Mouse (Mus musculus) lung, embryonic 16.5 days (tissue): ENCODE data around the gene Olfr452. TPM values are rescaled to one million over a fixed set of nuclear protein-coding genes. Genes with fewer than 3 reads are reported as not detected.

Experiments
- ATAC-seq: fragments of 200-750 bp; cut with Nextera tagmentation; 2 replicates; pipeline ENCODE4 v1.8.0; 2017; ENCODE audit warnings: low read depth, mild to moderate bottlenecking, moderate library complexity
- H3K27ac ChIP-seq: fragments of 300-500 bp; sonication (generic); 2 replicates; pipeline ENCODE4 v1.5.1; 2014; ENCODE audit warnings: mild to moderate bottlenecking, control low read depth, low read length
- H3K27me3 ChIP-seq: fragments of 300-500 bp; sonication (generic); 2 replicates; pipeline ENCODE4 v1.6.1; 2014; ENCODE audit warnings: low read depth, low read length, mixed read lengths; ENCODE audit not compliant: control insufficient read depth, insufficient read depth
- H3K36me3 ChIP-seq: fragments of 300-500 bp; sonication (generic); 2 replicates; pipeline ENCODE4 v1.6.1; 2014; ENCODE audit warnings: low read length; ENCODE audit not compliant: control insufficient read depth, insufficient read depth
- H3K4me1 ChIP-seq: fragments of 300-500 bp; sonication (generic); replicated peaks from 2 replicates; pipeline ENCODE4 v1.6.1; 2014; ENCODE audit warnings: low read length, mixed read lengths; ENCODE audit not compliant: control insufficient read depth, insufficient read depth
- H3K4me2 ChIP-seq: fragments of 300-500 bp; sonication (generic); 2 replicates; pipeline ENCODE4 v1.6.1; 2014; ENCODE audit warnings: low read depth, low read length, control low read depth
- H3K4me3 ChIP-seq: fragments of 300-500 bp; sonication (generic); 2 replicates; pipeline ENCODE4 v1.5.1; 2014; ENCODE audit warnings: mild to moderate bottlenecking, low read length, control low read depth
- H3K9ac ChIP-seq: fragments of 300-500 bp; sonication (generic); 2 replicates; pipeline ENCODE4 v1.6.1; 2014; ENCODE audit warnings: low read length, control low read depth
- H3K9me3 ChIP-seq: fragments of 300-500 bp; sonication (generic); 2 replicates; pipeline ENCODE4 v1.6.1; 2016; ENCODE audit warnings: low read length; ENCODE audit not compliant: control insufficient read depth
- WGBS: fragments of 180-500 bp; shearing (Covaris S2); extraction: QIAGEN DNeasy Blood & Tissue Kit; methylation state at CpG from one replicate; pipeline ENCODE4 v1.1.7; 2014; 5-methylcytosine and 5-hydroxymethylcytosine counted together
- polyA plus RNA-seq: library from polyadenylated mRNA; unstranded; fragments of >200 nt; fragmentation: Nextera tagmentation; extraction: Ambion mirVana; gene quantifications from 2 replicates; pipeline ENCODE4 v1.2.1, GENCODE M21; 2015

The Olfr452 gene
- polyA plus RNA-seq, 1 experiment from 2014 or later = not detected

- Histone ChIP-seq H3K9ac (no peak within 1 kb of the TSS), H3K27ac (no peak within 1 kb of the TSS), H3K9me3 (no peaks in the 10 kb centered on the region), H3K4me3 (no peak within 1 kb of the TSS), H3K4me1 (no peaks in the 10 kb centered on the region), H3K27me3 (no peaks in the 10 kb centered on the region), H3K4me2 (no peak within 1 kb of the TSS), H3K36me3 (no peaks in the 10 kb centered on the region)
- ATAC-seq = no peak
- 70% methylated on average over 1 of the region's 1 CpGs for WGBS
Measured at GRCm38 (mm10) chr6:42811639-42812038, 26.7 kb downstream of the Olfr452 start, which contains the start of gene Olfr450. Gene Olfr450, plus strand, starts transcription at chr6:42811939.

- no peak within 1 kb of the TSS for H3K27ac ChIP-seq
- no peak for ATAC-seq
- H3K36me3 ChIP-seq = no peaks in the 10 kb centered on the region
- no peak within 1 kb of the TSS for H3K4me3 ChIP-seq
- no peaks in the 10 kb centered on the region for H3K4me1 ChIP-seq
- no peaks in the 10 kb centered on the region for H3K9me3 ChIP-seq
- H3K4me2 ChIP-seq = no peak within 1 kb of the TSS
- no peak within 1 kb of the TSS for H3K9ac ChIP-seq
- H3K27me3 ChIP-seq = no peaks in the 10 kb centered on the region
Measured at GRCm38 (mm10) chr6:42834084-42834483, 49.2 kb downstream of the Olfr452 start, which contains the start of gene Olfr449. Gene Olfr449, plus strand, starts transcription at chr6:42834384.

Other genes starting within 250 kb of the Olfr452 start
- gene Olfr455, start 237.5 kb upstream of the Olfr452 start, polyA plus RNA-seq = not detected in 2 replicates
- gene Tcaf3, start 187.4 kb upstream of the Olfr452 start, polyA plus RNA-seq = not detected in 2 replicates
- 9.1 and 9.7 TPM in 2 replicates for gene Tcaf2, start 139.8 kb upstream of the Olfr452 start, polyA plus RNA-seq
- gene Tcaf1, start 75.0 kb upstream of the Olfr452 start, polyA plus RNA-seq = 69.4 and 72.2 TPM in 2 replicates
- not detected in 2 replicates for gene Olfr453, start 45.7 kb upstream of the Olfr452 start, polyA plus RNA-seq
- gene Olfr38, start 28.7 kb upstream of the Olfr452 start, polyA plus RNA-seq = not detected in 2 replicates
- not detected in 2 replicates for gene Olfr450, start 26.8 kb downstream of the Olfr452 start, polyA plus RNA-seq
- not detected in 2 replicates for gene Olfr449, start 49.3 kb downstream of the Olfr452 start, polyA plus RNA-seq
- not detected in 2 replicates for gene Olfr448, start 105.3 kb downstream of the Olfr452 start, polyA plus RNA-seq
- not detected in 2 replicates for gene Olfr447, start 123.8 kb downstream of the Olfr452 start, polyA plus RNA-seq
- not detected in 2 replicates for gene Olfr446, start 136.3 kb downstream of the Olfr452 start, polyA plus RNA-seq
- not detected in 2 replicates for gene Olfr444, start 164.0 kb downstream of the Olfr452 start, polyA plus RNA-seq